Mouse (Mus musculus) liver, embryonic 14.5 days (tissue): ENCODE data around the gene Zfp46. TPM values are rescaled to one million over a fixed set of nuclear protein-coding genes. Genes with fewer than 3 reads are reported as not detected.

Experiments
- ATAC-seq: fragments of 200-750 bp; cut with Nextera tagmentation; 2 replicates; pipeline ENCODE4 v1.8.0; 2017; ENCODE audit warnings: moderate number of reproducible peaks, mild to moderate bottlenecking, moderate library complexity; ENCODE audit not compliant: insufficient read depth
- DNase-seq, 3 experiments: peaks; one replicate each; pipeline ENCODE4 v3.0.0-alpha.2; 2012 to 2013; ENCODE audit warnings: low read depth in 3 of 3, low spot score in 3 of 3
- H3K27ac ChIP-seq: fragments of 300-500 bp; sonication (generic); 2 replicates; pipeline ENCODE4 v1.5.1; 2014; ENCODE audit warnings: moderate library complexity, mild to moderate bottlenecking, control low read depth, inconsistent platforms
- H3K27me3 ChIP-seq: fragments of 300-500 bp; sonication (generic); 2 replicates; pipeline ENCODE4 v1.6.1; 2014; ENCODE audit warnings: mild to moderate bottlenecking, low read length, moderate library complexity; ENCODE audit not compliant: control insufficient read depth, insufficient read depth
- H3K36me3 ChIP-seq: fragments of 300-500 bp; sonication (generic); replicated peaks from 2 replicates; pipeline ENCODE4 v1.6.1; 2014; ENCODE audit warnings: low read depth; ENCODE audit not compliant: control insufficient read depth, insufficient read depth
- H3K4me1 ChIP-seq, 2 experiments: fragments of 200-500 bp in 1 of 2; fragments of 300-500 bp in 1 of 2; sonication (generic) in 1 of 2; replicated peaks; 2 replicates each; pipeline ENCODE4 v1.6.1; 2012 to 2014; ENCODE audit warnings: antibody characterized with exemption in 1 of 2, inconsistent platforms in 1 of 2, low read length in 1 of 2; ENCODE audit not compliant: control insufficient read depth in 2 of 2, insufficient read depth in 2 of 2
- H3K4me2 ChIP-seq: fragments of 300-500 bp; sonication (generic); 2 replicates; pipeline ENCODE4 v1.6.1; 2014; ENCODE audit warnings: low read depth, mild to moderate bottlenecking, control low read depth, moderate library complexity
- H3K4me3 ChIP-seq, 2 experiments: fragments of 200-500 bp in 1 of 2; fragments of 300-500 bp in 1 of 2; sonication (generic) in 1 of 2; 2 replicates each; pipeline ENCODE4 v1.5.1; 2012 to 2014; ENCODE audit warnings: low read depth in 2 of 2, low read length in 2 of 2, mild to moderate bottlenecking in 2 of 2, control low read depth in 1 of 2, inconsistent platforms in 1 of 2, moderate library complexity in 1 of 2; ENCODE audit not compliant: insufficient read depth in 1 of 2
- H3K9ac ChIP-seq: fragments of 300-500 bp; sonication (generic); replicated peaks from 2 replicates; pipeline ENCODE4 v1.6.1; 2014; ENCODE audit warnings: mild to moderate bottlenecking, control low read depth, moderate library complexity
- H3K9me3 ChIP-seq: fragments of 300-500 bp; sonication (generic); 2 replicates; pipeline ENCODE4 v1.6.1; 2016; ENCODE audit warnings: low read length, mixed read lengths; ENCODE audit not compliant: control insufficient read depth
- CTCF ChIP-seq: IDR thresholded peaks from 2 replicates; pipeline ENCODE4 v1.5.1; 2016; ENCODE audit warnings: antibody characterized with exemption, low read depth, control low read depth
- EP300 ChIP-seq: IDR thresholded peaks from 2 replicates; pipeline ENCODE4 v1.6.1; 2016; ENCODE audit warnings: antibody characterized with exemption, low read depth
- WGBS: fragments of 180-500 bp; shearing (Covaris S2); extraction: QIAGEN DNeasy Blood & Tissue Kit; methylation state at CpG from one replicate; pipeline ENCODE4 v1.1.7; 2014; ENCODE audit not compliant: insufficient replicate concordance; 5-methylcytosine and 5-hydroxymethylcytosine counted together
- polyA plus RNA-seq, 2 experiments: library from polyadenylated mRNA; depleted of rRNA in 1 of 2; stranded (reverse) in 1 of 2; unstranded in 1 of 2; fragments of >200 nt; fragmentation: Nextera tagmentation in 1 of 2; extraction: Ambion mirVana in 1 of 2; gene quantifications; 2 replicates each; pipeline versions ENCODE4 v1.2.1 to v1.2.3; 2012 to 2014

Gene Zfp46
- polyA plus RNA-seq, 2 experiments, result 2.6 to 2.7 TPM

- 52% methylated on average over 10 of the region's 10 CpGs for WGBS
- no peak for ATAC-seq
- no peak overlapping the region for H3K4me3 ChIP-seq
- peaks cover 0 to under 1% of the 10 kb centered on the region in 2 experiments; a peak in 1 of 4 replicates for H3K4me1 ChIP-seq
- no peak overlapping the region for H3K27ac ChIP-seq
- H3K9ac ChIP-seq, result no peak overlapping the region
- TF ChIP-seq EP300, result no peak
- TF ChIP-seq CTCF, result no peak
- H3K9me3 ChIP-seq, result no peaks in the 10 kb centered on the region
- H3K36me3 ChIP-seq, result no peaks in the 10 kb centered on the region
- no peak overlapping the region for H3K4me2 ChIP-seq
- DNase-seq, result no peak
- H3K27me3 ChIP-seq, result no peaks in the 10 kb centered on the region
Observed at GRCm38 (mm10) chr4:136261912-136262311, 22.6 kb upstream of the Zfp46 start.

DNA sequence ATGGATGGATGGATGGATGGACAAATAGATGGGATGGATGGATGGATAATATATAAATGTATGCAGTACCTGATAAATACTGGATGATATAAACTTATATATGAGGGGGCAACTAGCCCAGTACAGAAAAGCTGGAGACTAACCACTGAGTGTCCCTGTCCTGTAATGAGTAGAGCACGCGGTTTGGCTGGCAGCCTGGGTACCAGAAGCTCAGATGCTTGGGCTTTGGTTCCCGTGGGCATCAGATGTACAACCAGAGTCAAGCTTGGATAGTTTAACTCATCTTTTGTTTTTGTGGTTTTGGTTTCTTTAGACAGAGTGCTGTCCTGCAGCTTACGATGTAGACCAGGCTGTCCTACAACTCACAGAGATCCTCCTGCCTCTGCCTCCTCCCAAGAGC lies 20.9 kb upstream of the Zfp46 start:
- Histone ChIP-seq H3K4me2 (no peak overlapping the region), H3K9ac (no peak overlapping the region), H3K4me3 (no peak overlapping the region), H3K27me3 (no peaks in the 10 kb centered on the region), H3K36me3 (no peaks in the 10 kb centered on the region), H3K4me1 (peaks cover 0 to 2% of the 10 kb centered on the region in 2 experiments; a peak in 1 of 4 replicates), H3K9me3 (no peaks in the 10 kb centered on the region), H3K27ac (no peak overlapping the region)
- DNase-seq (no peak), ATAC-seq (no peak)
- TF ChIP-seq CTCF (no peak), EP300 (no peak)
- WGBS, result 61% methylated on average over 4 of the region's 4 CpGs

DNA sequence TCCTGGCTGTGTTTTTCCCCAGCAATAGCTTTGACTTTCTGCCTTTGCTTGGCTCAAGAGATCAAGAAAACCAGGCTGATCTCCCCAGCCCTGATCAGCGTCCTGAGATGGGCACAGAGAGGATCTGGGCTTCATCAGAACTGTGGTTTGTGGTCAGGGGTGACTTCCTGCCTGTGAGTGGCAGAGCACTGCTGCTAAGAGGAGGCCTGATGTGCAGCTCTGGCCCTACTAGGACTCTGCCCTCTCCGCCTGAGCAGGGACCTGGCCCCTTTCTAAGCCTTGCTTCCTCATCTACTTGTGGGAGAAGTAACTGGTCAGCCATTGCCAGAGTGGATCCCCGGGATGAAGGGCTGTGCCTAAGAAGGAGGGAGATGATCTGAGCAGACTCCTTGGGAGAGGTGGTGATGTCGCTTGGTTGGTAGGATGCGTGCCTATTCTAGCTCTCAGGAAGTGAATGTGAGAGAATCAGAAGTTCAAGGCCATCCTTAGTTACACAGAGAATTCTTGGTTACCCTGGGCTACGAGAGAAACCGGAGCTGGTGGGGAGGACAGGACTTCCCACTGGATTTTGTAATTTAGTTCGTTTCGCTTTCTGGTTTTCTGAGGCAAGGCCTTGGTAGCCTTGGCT lies 17.7 kb upstream of the Zfp46 start:
- no peak overlapping the region for H3K27ac ChIP-seq

GRCm38 (mm10) chr4:136268912-136269311 lies 15.6 kb upstream of the Zfp46 start:
- Histone ChIP-seq H3K4me2 (no peak overlapping the region), H3K9me3 (no peaks in the 10 kb centered on the region), H3K4me3 (no peak overlapping the region), H3K4me1 (peaks cover 0 to 2% of the 10 kb centered on the region in 2 experiments; a peak in 1 of 4 replicates), H3K36me3 (no peaks in the 10 kb centered on the region), H3K27me3 (no peaks in the 10 kb centered on the region), H3K9ac (no peak overlapping the region), H3K27ac (no peak overlapping the region)
- ATAC-seq, result no peak
- 38% methylated on average over 1 of the region's 1 CpGs for WGBS
- DNase-seq, result no peak
- TF ChIP-seq EP300 (no peak), CTCF (no peak)

More for the DNA sequence above, 17.7 kb upstream of the Zfp46 start:
- 32% methylated on average over 9 of the region's 9 CpGs for WGBS
- DNase-seq, result no peak
- no peak overlapping the region for H3K4me3 ChIP-seq
- H3K27me3 ChIP-seq, result no peaks in the 10 kb centered on the region
- H3K9ac ChIP-seq, result no peak overlapping the region
- no peaks in the 10 kb centered on the region for H3K36me3 ChIP-seq
- no peak overlapping the region for H3K4me2 ChIP-seq
- no peak for ATAC-seq
- TF ChIP-seq CTCF (no peak), EP300 (no peak)
- peaks cover 0 to 2% of the 10 kb centered on the region in 2 experiments; a peak in 1 of 4 replicates for H3K4me1 ChIP-seq
- H3K9me3 ChIP-seq, result no peaks in the 10 kb centered on the region

GRCm38 (mm10) chr4:136270648-136271047 lies 13.8 kb upstream of the Zfp46 start:
- Histone ChIP-seq H3K36me3 (no peaks in the 10 kb centered on the region), H3K27me3 (no peaks in the 10 kb centered on the region), H3K9me3 (no peaks in the 10 kb centered on the region), H3K9ac (no peak overlapping the region), H3K4me1 (peaks cover 0 to 2% of the 10 kb centered on the region in 2 experiments; a peak in 1 of 4 replicates), H3K4me3 (no peak overlapping the region), H3K4me2 (no peak overlapping the region), H3K27ac (no peak overlapping the region)
- 70% methylated on average over 8 of the region's 8 CpGs for whole genome bisulfite sequencing
- no peak for ATAC-seq
- TF ChIP-seq EP300, result no peak
- no peak for TF ChIP-seq CTCF
- no peak for DNase-seq
